Mouse (Mus musculus) A20 (cell line): ENCODE results near the gene Lekr1.
A peak's percentile ranks its signal among the peaks of the same experiment; 100 is the strongest.

Experiments used
- DNase-seq: peaks from one replicate; pipeline ENCODE4 v3.0.0-alpha.2; 2011; ENCODE audit warnings: low read depth, low spot score

Gene Lekr1

GRCm38 (mm10) chr3:65656451-65656850 is 9.6 kb upstream of the Lekr1 start:
- no peak for DNase-seq

- DNase-seq = no peak
Measured at GRCm38 (mm10) chr3:65656902-65657660, 8.9 kb upstream of the Lekr1 start.

DNA sequence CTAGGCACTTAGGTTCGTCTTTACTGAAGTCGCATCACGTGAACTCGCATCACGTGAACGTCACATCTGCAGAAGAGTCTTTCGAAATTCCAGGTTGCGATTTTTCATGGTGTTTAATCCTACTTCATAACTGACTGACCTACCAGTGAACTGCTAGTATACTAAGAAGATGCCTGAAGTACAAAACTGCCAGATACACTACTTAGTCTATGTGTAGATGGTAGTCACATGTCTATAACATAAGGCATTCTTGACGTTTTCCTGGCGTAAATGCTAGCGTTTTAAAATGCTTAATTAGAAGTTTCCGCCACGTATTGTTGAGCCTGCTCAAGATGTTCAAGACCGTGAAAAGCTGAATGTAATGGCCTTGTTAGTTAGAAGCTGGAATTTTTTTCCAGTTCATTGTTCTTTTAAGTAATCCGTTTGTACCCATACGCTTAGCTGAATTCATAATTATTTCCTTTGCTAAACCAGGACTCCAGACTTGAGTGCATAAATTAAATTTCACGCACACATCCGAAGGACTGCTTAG is 7.9 kb upstream of the Lekr1 start:
- DNase-seq = no peak

DNA sequence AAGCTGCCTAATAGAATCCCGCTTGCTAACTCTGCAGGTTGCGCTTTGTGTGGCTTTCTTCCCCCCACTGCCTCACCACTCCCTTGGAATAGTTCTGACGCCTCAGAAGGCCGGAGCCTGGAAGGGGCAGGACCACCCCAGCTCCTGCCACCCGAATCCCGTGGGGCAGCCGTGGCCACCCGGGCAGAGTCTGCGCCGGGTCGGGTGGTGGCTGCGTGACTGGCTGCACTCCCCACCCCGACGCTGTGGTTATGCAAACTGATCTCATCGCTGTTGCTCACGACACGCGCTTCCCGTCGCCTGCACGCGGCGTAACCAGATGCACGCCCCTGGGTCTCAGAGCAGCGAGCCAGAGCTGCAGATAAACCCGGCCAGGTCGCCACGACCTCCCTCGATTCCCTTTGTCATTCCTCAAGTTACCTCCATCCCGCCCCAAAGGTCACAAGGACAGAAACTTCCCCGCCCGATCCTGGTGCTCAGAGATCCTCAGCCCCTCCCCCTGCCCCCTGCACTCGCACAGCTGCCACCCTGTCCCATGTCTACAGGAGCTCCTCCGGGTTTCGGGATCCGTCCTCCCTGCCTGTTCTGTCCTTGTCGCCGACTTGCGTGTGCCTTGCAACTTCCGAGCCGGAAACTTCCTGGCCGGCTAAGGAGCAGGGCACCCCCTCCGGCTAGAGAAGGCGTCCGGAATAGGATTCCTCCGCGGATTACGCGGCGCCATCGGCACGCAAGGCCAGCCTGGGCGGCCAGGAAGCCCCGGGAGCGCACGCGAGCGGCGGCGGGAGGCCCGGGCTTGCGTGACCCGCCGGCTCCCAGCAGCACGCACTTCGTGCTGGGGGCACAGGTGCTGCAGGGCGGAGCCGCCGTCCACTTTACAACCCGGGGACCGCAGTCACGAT is 7.1 kb upstream of the Lekr1 start:
- DNase-seq = peak; percentile 91

GRCm38 (mm10) chr3:65659620-65659932 is 6.5 kb upstream of the Lekr1 start:
- no peak for DNase-seq

DNA sequence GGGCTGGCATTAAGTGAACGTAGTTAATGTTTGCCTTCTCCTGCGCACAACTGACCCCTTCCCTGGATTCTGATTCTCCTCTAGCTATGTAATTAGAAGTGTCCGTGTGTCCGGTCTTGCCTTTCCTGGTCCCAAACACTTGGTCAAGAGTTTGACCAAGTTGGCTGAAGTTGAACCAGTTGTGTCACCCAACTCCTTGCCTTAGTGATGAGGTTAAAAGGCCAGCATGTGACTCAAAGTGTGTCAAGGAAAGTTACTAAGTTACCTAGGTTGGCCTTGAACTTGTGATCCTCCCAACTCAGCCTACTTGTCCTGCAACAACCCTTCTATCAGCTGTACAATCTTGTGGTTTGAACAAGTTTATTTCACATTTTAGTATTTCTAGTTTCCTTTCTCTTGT is 5.7 kb upstream of the Lekr1 start:
- no peak for DNase-seq

DNA sequence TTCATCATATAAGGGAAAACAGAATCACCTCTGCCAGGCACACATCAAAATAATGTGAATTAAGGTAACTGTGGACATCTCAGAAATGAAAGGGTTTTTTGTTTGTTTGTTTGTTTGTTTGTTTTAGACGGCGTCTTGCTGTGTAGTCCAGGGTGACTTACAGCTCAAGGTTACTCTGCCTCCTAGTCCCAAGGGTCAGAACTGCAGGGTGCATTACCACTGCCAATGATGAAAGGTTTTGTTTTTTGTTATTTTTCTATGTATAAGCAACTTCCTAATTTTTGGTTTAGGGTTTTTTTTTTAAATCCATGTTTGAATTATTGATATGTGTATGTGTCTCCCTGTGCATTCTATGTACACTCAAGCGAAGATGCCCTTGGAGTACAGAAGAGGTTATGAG is 4.3 kb upstream of the Lekr1 start:
- DNase-seq = peak; percentile 67

GRCm38 (mm10) chr3:65663176-65663575 is 2.9 kb upstream of the Lekr1 start:
- peak; percentile 60 for DNase-seq

- DNase-seq = peak; percentile 79
Measured at GRCm38 (mm10) chr3:65670216-65670615, 4.2 kb downstream of the Lekr1 start.

GRCm38 (mm10) chr3:65673725-65674124 is 7.7 kb downstream of the Lekr1 start:
- no peak for DNase-seq

DNA sequence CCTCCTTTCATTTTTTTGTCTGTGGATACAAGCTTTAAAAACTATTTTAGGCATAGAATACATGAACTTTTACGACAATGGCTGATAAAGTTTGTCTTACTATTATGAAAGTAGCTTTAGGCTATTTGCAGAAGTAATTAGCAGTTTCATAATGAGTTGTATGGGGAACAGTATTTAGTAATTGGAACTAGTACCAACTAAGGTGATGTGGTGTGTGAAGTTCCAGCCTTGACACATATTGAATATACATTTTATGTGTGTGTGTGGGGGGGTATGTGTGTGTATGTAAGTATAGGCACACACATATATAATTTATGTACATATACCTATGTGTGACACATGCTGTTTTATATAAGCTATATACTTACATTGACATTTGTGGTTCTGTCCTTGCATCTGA is 14.6 kb downstream of the Lekr1 start:
- peak; percentile 69 for DNase-seq

- no peak for DNase-seq
Measured at GRCm38 (mm10) chr3:65689705-65690104, 23.7 kb downstream of the Lekr1 start.

GRCm38 (mm10) chr3:65690850-65691249 is 24.8 kb downstream of the Lekr1 start:
- DNase-seq = peak; percentile 31

DNA sequence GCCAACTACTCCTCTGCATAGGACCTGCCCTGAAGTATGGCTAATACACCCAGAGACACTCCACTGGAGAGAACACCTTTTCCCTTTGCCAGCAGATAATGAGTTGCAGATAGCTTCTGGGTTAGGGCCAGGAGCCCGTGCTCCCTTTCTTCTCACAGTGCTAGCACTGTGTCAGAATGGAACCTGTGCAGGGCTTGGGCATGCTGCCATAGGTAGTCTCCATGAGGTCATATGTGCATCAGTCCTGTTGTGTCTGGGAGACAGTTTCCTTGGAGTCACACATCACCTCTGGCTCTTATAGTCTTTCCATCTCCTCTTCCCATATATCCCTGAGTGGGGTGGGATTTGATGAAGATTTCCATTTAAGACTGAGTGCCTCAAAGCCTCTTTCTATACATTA is 33.7 kb downstream of the Lekr1 start:
- no peak for DNase-seq

- no peak for DNase-seq
Measured at GRCm38 (mm10) chr3:65714372-65714771, 48.3 kb downstream of the Lekr1 start.

DNA sequence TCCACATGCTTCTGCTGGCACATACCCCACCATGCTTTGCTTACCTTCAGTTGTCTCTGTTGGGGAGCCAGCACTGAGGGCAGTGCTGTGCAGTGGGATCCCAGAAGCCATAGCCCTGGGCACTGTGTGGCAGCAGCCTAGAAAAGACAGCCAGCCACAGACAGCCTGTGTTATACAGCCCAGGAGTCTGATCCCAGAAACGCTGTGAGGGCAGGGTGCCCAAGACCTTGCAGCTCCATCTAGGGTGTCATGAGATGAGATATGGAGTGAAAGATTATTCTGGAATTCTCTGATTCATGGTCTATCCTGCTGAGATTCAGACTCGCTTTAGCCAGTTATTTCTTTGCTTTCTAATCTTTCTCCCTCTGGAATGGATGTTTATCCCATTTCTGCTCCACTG is 51.4 kb downstream of the Lekr1 start:
- DNase-seq = no peak

- DNase-seq = no peak
Measured at GRCm38 (mm10) chr3:65722897-65723296, 56.9 kb downstream of the Lekr1 start.

GRCm38 (mm10) chr3:65723664-65724063 is 57.6 kb downstream of the Lekr1 start:
- DNase-seq = no peak

- DNase-seq = peak; percentile 69
Measured at GRCm38 (mm10) chr3:65737816-65738215, 71.8 kb downstream of the Lekr1 start.

GRCm38 (mm10) chr3:65744936-65745335 is 78.9 kb downstream of the Lekr1 start:
- DNase-seq = no peak

DNA sequence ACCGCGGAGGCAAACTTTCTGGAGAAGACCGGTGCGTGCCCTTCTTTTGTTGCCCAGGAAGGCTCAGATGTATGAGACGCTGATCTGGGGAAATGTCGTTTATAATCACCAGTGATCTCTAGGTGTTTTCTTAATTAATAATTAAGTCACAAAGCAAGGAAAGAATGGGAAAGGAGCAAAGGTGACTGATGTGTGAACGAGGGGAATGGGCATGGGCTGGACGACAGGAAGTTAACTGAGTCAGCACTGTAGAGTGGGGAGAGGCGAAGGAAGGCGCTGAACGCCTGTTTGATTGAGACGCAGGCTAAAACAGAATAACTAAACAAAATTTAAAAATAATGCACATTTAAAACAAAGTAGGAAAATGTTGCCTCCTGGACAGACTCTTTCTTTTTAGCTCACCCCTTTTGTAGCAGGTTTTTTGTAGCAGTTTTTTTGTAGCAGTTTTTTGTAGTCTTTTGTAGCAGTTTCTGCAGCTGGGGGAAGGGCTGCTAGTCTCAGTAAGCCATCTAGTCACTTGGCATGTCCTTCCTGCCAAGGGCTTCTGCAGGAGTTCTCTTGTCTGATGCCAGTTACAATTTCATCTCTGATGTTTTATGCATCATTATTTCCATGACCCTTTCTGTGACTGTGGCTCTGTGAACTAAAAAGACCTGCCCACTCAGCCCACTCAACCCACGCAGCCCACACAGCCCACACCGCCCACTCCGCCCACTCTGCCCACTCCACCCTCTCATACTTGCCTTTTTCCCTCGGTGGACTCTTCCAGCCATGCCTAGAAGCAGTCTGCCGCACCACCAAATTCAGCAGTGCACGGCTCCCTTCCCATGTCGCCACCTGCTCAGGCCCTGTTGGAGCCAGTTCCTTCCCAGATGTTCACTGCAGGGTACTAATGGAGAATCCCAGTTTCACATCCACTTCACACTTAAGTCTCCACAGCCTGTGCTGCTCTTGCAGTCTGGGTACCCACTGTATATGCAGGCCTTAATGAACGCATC is 98.8 kb downstream of the Lekr1 start:
- DNase-seq = peak; percentile 44
